Mouse (Mus musculus) small intestine, adult 10 weeks (tissue): ENCODE data around the gene Birc6. TPM values are rescaled to one million over a fixed set of nuclear protein-coding genes. Genes with fewer than 3 reads are reported as not detected.

Source experiments
- polyA plus RNA-seq: library from polyadenylated mRNA; stranded (reverse); fragments of 350-450 nt; fragmentation: Illumina TruSeq; extraction: RNeasy Lipid Tissue Mini Kit (QIAGEN cat#74804); gene quantifications from one replicate; pipeline ENCODE4 v1.2.3, GENCODE M21; 2014; ENCODE audit warnings: low replicate concordance

Birc6 gene
- 158 TPM for polyA plus RNA-seq

DNA sequence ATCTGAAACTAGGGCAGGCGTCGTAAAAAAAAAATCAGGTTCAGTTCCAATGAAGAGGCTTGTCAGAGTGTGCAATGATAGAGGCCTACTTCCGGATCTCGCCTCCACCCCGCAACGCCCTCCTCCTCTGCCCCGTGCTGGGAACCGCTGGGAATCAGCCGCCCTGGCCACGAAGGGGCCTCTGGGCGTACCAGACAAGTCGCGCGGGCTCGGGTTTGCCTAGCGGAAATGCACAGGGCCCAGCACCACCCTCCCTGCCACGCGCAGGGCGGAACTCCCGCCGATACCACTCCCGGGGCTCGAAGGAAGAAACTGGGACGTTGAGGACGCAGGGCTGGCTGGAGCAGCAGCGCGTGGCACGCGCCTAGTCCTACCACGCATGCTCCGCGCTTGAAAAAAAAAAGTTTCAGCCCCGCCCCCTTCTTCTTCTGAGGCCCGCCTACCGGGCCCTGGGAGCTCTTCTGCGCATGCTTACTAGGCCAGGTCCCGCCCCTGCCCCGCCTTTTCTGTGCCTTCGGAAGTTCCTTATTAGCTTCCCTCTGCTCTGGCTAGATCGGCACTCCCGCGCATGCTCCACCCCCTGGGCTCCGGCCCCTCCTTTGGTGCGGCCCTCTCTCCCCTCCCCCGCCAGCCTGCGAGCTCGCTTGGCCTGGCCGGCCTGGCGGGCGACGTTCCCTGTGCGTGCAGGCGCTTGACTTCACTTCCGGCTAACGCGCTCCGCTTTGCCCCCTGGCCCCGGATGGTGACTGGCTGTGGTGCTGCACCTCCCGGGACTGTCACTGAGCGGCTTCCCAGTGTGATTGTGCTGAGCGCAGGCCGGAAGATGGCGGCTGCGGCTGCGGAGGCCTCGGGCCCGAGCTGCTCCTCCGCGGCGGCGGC, at the start of gene Birc6:
Birc6 (plus strand) TSS at position 567 of the 879 bp plus-strand sequence.

DNA sequence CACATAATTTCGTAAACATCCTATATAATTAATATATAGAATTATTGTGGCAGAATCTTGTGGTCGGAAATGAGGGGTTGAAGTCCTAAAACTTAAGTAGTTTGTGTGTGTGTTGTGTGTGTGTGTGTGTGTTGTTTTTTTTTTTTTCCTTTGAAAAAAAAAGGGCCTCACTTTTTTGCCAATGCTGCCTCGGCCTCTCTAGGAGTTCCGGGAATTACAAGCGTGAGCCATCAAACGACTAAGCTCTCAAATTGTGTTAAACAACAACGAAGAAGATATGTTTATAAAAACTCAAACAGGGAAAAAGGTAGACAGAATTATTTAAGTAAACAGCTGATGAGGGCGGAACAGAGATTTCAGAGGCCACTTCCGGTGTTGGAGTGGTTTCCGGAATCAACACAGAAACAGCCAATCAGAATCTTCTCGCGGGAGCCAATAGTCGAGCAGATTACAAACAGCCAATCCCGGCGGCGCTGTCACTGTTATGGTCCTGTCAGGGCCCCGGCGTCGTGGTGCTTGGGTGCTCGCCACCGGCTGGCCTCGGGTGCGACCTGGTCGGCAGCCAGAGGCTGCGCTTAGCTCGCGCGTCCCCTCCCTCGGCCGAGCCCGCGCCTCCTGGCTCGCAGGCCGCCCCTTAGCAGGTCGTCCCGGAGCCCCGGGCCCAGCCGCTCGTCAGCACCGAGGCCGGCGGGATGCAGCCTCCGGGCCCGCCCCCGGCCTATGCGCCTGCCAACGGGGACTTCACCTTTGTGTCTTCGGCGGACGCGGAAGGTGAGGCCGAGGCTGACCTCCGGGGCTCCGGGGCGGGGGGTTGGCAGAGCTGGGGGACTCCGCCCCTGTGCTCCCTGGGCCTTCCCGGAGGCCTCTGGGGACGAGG, 38.8 kb upstream of the Birc6 start, which contains the start of gene Yipf4:
Yipf4 (plus strand) TSS at position 470 of the 877 bp plus-strand sequence.

DNA sequence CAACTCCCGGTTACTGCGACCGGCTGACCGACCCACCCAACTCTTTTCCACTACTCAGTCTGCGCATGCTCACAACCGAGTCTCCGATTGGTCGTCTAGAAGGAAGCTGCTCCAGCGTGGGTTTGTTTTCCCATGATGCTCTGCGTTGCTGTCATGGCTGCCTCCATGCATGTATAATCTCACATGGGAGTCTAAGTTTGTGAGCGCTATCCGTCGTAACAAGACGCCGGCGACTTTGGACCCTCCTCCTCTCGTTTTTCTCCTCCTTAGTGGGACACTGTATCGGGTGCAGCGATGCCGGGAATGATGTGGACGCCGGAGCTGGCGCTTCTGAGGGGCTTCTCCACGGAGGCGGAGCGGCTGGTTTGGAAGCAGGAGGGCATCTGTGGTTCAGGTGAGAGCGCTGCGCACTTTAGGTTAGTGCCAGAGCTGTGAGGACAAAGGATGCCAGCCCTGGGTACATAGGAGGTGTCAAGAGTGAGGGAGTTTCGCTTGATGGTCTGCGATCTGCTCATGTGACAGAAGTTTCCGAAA, 189.6 kb downstream of the Birc6 start, which contains the start of gene Ttc27:
Ttc27 (plus strand) TSS at position 115 of the 534 bp plus-strand sequence.

Other genes with a start within 250 kb of the Birc6 start
- gene Memo1, start 232.8 kb upstream of the Birc6 start, polyA plus RNA-seq = 79.0 TPM
- 121 TPM for gene Dpy30, start 204.4 kb upstream of the Birc6 start, polyA plus RNA-seq
- 41.6 TPM for gene Spast, start 189.3 kb upstream of the Birc6 start, polyA plus RNA-seq
- gene Slc30a6, start 132.7 kb upstream of the Birc6 start, polyA plus RNA-seq = 42.5 TPM
- 44.9 TPM for gene Nlrc4, start 69.2 kb upstream of the Birc6 start, polyA plus RNA-seq
- gene Yipf4, start 38.8 kb upstream of the Birc6 start, polyA plus RNA-seq = 330 TPM
- gene Ttc27, start 189.4 kb downstream of the Birc6 start, polyA plus RNA-seq = 3.4 TPM